Mouse (Mus musculus) spleen, adult 2 months (tissue): Measurements from ENCODE around the gene Ube2d2b.

Experiments
- CTCF ChIP-seq: fragments of 200-500 bp; IDR thresholded peaks from 2 replicates; pipeline ENCODE4 v1.5.1; 2011; ENCODE audit warnings: mild to moderate bottlenecking, inconsistent platforms; ENCODE audit not compliant: insufficient read depth, insufficient read length, insufficient replicate concordance; ENCODE audit errors: extremely low read depth
- POLR2A ChIP-seq: fragments of 200-500 bp; IDR thresholded peaks from 2 replicates; pipeline ENCODE4 v1.6.1; 2011; ENCODE audit warnings: low read depth, low read length, inconsistent platforms

DNA sequence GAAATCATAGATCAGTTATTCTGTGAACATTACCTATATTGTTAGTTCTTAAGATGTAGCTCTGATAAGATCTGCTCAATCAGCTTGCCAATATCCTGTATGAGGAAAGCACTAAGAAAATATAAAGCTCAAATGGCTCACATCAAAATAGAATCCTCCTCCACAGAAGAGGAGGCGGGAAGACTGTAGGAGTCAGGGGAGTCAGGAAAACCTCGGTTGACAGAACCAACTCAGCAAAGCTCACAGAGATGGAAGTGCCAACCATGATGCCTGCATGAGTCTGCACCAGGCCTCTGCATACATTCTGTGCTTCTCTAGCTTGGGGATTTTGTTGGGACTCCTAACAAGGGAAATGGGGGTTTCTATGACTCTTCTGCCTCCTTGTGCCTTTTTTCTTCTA is 28.7 kb upstream of the Ube2d2b start:
- TF ChIP-seq POLR2A (no peak), CTCF (no peak)
